Mouse (Mus musculus) layer of hippocampus, adult 18-20 months (tissue): ENCODE measurements around the gene Fdxacb1. TPM values are rescaled to one million over a fixed set of nuclear protein-coding genes. Genes with fewer than 3 reads are reported as not detected.

Experiments used
- DNase-seq, 2 experiments: peaks; one replicate each; pipeline ENCODE4 v3.0.0; 2022; ENCODE audit warnings: low spot score in 2 of 2
- total RNA-seq, 2 experiments: library from RNA; stranded (reverse); gene quantifications; 2 replicates each; pipeline ENCODE4 v1.2.3; 2021

The Fdxacb1 gene
- total RNA-seq, 2 experiments from 2014 or later: 5.2 to 5.9 TPM

DNA sequence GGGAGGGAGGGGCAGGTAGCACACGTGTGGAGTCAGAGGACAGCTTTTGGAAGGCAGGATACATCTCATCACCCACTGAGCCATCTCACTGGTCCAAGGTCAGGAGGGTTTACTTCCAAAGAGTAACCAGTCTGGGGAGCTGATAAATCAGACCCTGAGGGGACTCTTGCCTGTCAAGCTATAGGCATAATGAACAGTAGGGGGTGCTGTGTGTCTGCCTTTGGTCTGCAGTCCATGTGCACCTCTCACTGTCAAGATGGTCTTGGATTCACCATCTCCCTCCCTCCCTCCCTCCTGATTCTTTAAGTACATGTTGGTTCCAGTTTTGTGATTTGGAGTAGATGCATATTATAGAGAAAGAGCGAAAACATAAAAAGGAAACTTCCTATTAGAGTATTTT lies 32.9 kb downstream of the Fdxacb1 start:
- peak in 1 of 2 experiments; percentile 51 for DNase-seq

DNA sequence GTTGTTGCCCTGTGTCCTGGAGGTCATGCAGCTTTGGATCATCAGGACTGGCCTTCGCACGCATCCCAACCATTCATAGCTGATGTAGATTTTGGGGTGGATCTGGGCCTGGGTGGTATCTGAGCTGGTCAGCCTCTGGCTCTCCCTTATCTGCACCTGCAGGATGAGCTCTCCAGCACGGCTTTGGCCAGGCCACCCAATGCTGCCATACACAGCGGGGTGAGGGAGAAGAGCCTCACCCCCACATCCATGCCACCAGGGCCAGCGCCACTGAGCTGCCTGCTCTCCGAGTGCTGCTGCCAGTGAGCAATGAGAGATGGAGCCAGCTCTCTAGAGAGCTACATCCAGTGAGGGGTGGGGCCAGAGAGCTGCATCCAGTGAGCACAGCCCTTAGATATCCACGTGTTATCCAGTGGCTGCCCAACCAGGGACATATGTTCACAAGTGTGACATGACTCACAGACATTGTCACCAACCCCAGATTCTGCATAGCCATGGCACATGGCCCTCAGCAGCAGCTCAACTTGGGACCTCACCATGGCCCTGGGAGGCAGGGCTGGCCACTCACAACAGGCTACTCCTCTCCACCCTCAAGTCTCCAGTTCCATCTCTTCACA lies 35.1 kb downstream of the Fdxacb1 start:
- DNase-seq: no peak

DNA sequence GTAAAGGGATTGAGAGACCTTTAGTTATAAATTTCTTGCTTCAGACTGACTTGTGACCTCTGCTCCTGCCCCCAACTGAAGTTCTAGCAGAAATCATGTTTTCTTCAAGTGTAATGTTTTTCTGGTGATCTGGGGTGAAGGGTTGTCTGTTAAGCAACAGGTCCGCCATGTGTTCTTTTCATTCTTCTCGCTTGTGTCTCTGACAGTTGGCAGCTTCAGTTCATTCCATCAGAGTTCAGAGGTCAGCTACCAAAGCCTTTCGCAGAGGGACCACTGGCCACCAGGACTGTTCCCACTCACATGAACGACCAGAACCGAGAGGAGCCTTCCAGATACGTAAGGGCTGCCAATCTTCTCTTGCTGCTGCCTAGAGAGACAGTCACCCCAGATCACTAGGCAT lies 40.4 kb downstream of the Fdxacb1 start:
- DNase-seq: no peak

DNA sequence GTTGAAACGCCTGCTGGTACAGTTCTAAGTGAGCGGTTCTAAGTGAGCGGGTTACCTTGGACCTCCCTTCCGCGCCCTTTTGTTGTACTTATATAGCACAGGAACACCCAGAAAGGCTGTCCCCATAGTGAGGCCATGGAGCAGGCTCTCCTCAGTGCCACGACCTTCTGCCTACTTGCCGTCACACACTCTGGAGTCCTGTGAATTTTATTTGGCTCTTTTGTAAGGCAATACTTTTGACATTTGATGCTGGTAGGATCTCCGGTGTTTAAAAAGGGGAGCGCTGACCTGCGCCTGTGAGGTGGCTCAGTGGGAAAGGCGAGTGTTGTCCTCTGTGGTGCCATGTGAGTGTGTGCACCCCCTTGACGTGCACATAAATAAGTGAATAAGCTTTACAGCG lies 41.1 kb downstream of the Fdxacb1 start:
- no peak for DNase-seq

DNA sequence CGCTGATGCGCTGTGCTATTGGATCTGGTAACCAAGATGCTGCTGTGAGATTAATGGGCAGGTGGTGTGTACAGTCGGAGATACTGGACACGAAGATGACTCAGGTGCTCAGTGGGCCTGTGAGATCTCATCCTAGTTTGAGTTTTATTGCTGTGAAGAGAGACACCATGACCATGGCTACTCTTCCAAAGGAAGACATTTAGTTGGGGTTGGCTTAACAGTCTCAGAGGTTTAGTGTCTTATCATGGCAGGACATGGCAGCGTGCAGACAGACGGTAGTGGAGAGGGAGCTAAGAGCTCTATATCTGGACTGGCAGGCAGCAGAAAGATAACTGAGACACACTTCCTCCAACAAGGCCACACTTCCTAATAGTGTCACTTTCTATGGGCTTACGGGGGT lies 43.2 kb downstream of the Fdxacb1 start:
- DNase-seq: no peak

DNA sequence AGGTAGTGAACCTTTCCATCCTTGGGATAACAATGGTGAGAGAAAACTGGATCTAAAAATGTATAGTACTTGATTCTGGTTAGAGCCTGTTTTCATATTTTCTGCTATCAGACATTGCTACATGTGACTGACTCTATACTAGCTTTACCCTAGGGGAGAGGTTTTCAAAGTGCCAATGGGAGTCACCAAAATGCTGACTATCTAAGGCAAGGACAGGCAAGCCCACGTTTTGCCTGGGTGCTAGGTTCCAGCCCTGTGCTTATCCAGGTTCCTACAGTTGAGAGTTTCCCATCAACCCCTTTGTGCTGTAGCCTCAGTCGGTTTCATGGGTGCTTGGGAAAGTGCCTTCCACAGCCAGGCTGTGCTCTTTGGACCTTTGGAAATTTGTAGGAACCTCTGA lies 43.7 kb downstream of the Fdxacb1 start:
- DNase-seq: no peak

DNA sequence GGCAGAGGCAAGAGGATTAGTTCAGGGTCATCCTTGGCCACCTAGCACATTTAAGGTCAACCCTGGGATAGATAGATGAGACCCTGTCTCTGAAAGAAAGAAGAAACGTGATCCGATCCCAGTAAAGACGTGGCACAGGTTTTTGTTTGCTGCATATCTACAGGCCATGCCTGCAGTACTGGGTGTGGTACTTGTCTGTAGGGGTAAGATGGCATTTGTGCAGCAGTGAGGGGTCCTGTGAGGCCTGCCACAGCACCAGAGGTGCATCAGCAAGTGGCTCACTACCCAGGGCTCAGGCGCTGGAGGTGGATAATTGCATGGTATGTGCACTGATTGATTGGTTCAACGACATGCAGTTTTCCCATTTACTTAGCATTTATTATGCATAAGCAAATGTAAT lies 45.8 kb downstream of the Fdxacb1 start:
- DNase-seq: no peak

DNA sequence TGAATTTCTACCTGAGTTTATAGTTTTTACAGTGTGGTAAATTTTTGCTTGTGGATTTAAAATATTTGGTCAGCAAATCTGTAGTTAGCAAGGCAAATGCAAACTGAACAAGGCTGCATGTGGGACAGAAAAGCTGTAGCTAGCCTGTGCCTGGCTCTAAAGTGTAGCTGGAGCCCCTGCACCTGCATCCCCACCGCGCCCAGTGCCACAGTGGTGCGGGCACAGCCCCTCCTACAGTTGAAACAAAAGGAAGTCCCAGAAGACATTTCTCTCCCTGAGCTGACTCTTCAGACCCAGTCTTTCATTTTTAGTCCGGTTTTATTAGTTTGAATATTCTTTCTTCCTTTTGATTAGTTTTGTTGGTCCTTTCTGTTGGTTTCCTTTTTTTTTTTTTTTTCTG lies 47.6 kb downstream of the Fdxacb1 start:
- no peak for DNase-seq

DNA sequence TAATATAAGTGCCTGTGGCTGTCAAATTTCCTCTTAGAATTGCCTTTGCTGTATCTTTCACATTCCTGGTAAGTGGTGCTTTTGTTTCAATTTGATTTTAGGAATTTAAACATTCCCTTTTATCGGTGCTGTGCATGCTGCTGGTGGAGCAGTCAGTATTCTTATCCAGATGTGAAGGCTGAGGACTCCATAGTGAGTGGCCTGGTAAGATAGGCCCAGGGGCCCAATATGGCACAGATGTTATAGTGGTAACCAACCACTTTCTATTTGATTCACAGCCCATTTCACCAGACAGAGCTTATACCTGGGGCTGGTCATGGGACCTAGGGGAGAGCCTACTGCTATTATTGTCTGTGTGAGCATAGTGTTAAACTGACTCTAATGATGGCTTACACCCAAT lies 48.5 kb downstream of the Fdxacb1 start:
- no peak for DNase-seq

DNA sequence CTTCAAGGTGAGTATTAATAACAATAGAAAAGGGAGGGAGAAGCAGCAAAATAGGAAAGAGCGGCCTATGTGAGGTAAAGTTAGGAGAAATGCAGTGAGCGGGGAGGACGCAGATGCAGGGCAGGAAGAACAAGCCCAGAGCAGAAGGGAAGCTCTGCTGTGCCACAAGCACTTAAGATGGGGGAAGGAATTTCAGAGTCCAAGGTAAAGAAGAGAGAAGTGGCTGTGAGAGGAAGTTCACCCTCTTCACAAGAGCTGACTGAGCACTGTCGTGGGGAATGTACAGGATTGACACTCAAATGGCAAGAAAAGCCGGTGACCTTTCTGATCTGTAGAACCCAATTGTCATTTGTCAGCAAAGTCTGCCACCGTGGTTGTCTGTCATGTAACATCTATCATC lies 50.0 kb downstream of the Fdxacb1 start:
- DNase-seq: no peak

DNA sequence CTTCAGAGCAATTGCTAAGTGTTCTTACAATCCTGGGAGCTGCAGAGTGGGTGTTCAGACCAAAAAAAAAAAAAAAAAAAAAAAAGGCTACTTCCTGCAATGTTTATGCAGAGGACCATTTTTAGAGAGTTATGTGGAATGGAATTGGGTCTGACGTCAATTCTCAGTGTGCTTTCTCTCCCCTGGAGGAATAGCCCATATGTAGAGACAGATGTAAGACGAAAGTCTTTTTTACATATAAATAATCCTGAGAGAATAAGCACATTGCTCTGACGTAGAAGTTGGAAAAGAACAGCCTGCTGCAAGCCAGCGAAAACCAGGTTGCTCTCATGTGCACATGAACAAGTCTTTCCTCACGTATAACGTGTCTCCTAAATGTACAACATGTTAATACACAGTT lies 51.7 kb downstream of the Fdxacb1 start:
- DNase-seq: peak in 1 of 2 experiments; percentile 28

DNA sequence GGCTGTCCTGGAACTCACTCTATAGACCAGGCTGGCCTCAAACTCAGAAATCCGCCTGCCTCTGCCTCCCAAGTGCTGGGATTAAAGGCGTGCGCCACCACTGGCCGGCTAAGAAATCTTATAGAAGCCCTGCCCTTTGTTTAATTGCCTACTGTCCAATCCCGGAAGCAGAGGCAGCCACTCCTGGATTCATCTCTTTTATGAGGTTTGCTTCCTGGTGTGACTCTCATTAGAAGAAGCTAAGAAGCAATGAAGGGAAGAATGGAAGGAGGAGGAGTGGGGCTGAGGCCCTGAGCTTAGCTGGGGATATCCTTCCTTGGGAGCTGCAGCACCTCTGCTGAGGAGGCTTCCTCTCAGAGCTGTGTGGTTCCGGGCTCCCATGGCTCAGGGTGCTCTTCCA lies 53.6 kb downstream of the Fdxacb1 start:
- no peak for DNase-seq

DNA sequence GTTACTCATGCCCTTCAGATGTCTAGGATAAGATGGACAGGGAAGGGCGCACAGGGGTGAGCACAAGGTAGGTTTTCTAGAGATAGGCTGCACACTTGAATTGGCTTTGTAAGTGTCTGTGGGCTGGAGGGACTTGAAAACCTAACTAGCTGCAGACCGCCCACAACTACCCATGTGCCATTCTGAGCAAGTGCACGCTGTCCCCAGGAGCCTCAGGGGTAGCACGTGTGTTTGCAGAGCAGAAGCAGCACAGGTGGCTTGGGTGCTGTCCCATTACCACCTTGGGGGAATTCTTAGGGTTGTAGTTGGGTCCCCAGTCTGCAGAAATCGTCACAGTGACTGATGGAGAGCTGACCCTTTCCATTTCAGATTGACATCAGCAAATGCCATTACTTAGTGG lies 54.2 kb downstream of the Fdxacb1 start:
- DNase-seq: no peak

Other genes starting within 250 kb of the Fdxacb1 start
- 10 to 100 TPM; 30.7 to 36.7 TPM for gene Pts, start 239.5 kb upstream of the Fdxacb1 start, total RNA-seq
- gene Il18, start 213.4 kb upstream of the Fdxacb1 start, total RNA-seq: 10 to 100 TPM; 25.1 to 27.9 TPM
- gene Bco2, start 213.1 kb upstream of the Fdxacb1 start, total RNA-seq: 1 to 10 TPM; 4.0 to 4.1 TPM
- gene Tex12, start 206.9 kb upstream of the Fdxacb1 start, total RNA-seq: not detected
- gene Sdhd, start 164.4 kb upstream of the Fdxacb1 start, total RNA-seq: 100 to 1,000 TPM; 118 to 124 TPM
- gene Timm8b, start 164.3 kb upstream of the Fdxacb1 start, total RNA-seq: 100 to 1,000 TPM; 212 to 222 TPM
- gene Pih1d2, start 150.9 kb upstream of the Fdxacb1 start, total RNA-seq: 1 to 10 TPM; 2.3 to 2.8 TPM
- gene Nkapd1, start 150.8 kb upstream of the Fdxacb1 start, total RNA-seq: 10 to 100 TPM; 18.3 to 19.5 TPM
- 100 to 1,000 TPM; 122 to 124 TPM for gene Dlat, start 108.5 kb upstream of the Fdxacb1 start, total RNA-seq
- 10 to 100 TPM; 77.1 to 84.1 TPM for gene Dixdc1, start 28.7 kb upstream of the Fdxacb1 start, total RNA-seq
- gene 2310030G06Rik, start 21.7 kb upstream of the Fdxacb1 start, total RNA-seq: 1 to 10 TPM; 1.2 to 1.5 TPM
- 100 to 1,000 TPM; 171 to 201 TPM for gene Cryab, start 16.9 kb upstream of the Fdxacb1 start, total RNA-seq
- gene Hspb2, start 15.9 kb upstream of the Fdxacb1 start, total RNA-seq: 1 to 10 TPM in 1 of 2 experiments, under 1 TPM in 1; 0.67 to 1.9 TPM
- 10 to 100 TPM; 27.3 to 28.0 TPM for gene Alg9, start 6.8 kb downstream of the Fdxacb1 start, total RNA-seq
- 10 to 100 TPM; 27.4 to 32.7 TPM for gene 1110032A03Rik, start 7.3 kb downstream of the Fdxacb1 start, total RNA-seq
- gene Ppp2r1b, start 77.1 kb downstream of the Fdxacb1 start, total RNA-seq: 10 to 100 TPM; 17.4 to 17.7 TPM
- gene Sik2, start 240.8 kb downstream of the Fdxacb1 start, total RNA-seq: 10 to 100 TPM; 42.6 to 48.2 TPM